Mouse (Mus musculus): ENCODE measurements around the gene Syngap1.
"Not testable (repeated sequence)": the region's sequence is repeated elsewhere in the genome, so short reads cannot be mapped to it uniquely, and the experiment has no call there.

Syngap1 gene

DNA sequence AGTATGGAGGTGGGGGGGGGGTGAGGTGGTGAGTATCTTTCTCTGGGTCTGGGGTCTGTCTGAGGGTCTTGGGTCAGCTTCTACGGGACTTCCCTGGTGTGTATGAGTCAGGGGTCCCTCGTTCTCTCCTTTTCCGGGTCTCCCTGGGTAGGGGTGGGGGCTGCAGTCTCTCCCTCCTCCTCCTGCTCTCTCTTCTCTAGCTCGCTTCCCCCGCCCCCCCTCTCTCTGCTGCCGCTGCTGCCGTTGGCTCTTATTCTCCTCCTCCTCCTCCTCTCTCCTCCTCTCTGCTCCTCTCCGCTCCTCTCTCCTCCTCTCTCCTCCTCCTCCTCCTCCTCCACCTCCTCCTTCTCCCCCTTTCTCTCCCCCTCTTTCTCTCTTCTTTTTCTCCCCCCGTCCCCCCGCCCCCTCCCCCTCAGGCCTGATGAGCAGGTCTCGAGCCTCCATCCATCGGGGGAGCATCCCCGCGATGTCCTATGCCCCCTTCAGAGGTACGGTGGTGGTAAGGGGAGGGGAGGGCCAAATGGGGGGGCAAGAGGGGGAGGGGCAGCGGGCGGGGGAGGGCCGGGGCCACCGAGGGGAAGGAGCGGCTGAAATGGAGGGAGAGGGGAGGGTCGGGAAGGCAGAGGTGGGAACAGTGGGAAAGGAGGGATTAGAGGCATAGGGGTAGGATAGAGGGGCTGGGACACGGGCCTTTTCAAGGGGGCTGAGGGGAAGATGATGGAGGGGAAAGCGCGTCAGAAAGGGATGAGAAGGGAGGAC lies at the start of gene Syngap1:
Gene Syngap1 (plus strand): TSS at position 223 of the 759 bp plus-strand sequence.
- peak; percentile 74 for DNase-seq (ENCODE audit: low spot score)

DNA sequence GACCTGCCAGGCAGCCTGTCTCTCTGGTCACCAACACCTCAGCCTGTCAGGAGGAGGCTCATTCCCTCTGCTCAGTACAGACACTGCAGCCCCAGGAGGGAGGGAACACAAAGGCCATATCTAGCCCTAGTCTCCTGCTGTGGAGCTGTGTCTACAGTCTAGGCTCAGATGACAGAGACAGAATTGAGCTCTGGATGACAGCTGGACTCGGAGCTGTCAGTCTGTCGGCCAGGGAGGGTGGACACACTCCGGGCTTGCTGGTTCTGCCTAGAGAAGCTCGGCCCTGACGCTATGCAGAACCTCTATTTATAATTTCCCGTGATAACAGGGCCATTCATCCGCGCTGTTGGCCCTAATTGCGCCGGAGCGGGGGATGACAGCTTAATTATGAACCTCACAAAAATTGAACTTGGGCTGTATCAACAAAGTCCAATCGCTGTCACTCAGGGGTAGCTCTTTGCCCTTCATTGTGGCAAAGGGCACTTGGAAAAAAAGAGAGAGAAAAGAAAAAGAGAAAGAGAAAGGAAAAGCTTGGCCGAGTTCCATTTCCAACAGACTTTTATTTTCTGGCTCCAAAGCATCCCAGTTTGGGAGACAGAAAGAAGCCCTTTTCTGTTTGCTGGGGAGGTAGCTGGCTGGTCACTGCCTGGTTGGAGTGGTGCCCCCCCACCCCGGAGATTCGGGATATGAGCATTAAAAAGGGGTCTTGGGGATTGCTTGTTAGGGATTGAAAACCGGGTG lies 48.2 kb upstream of the Syngap1 start:
- DNase-seq (ENCODE audit: low spot score), result no peak

DNA sequence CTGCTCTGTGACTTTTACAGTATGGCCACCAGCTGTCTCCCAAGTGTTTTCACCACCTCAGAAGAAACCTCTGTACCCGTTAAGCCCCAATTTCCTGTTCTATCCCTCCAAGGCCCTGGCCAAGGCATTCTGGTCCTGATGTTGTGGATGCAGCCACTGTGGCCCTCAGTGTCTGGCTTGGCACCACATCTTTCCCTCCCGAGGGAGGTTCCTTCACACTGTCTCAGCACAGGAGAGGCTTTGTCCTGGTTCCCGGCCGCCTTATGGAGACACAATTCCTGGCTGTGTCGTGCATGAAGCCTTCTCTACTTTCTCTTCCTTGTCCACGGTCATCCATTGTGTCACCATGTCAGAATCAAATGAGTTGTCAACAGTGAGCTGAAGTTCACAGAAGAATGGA lies 47.6 kb upstream of the Syngap1 start:
- DNase-seq (ENCODE audit: low spot score), result no peak

DNA sequence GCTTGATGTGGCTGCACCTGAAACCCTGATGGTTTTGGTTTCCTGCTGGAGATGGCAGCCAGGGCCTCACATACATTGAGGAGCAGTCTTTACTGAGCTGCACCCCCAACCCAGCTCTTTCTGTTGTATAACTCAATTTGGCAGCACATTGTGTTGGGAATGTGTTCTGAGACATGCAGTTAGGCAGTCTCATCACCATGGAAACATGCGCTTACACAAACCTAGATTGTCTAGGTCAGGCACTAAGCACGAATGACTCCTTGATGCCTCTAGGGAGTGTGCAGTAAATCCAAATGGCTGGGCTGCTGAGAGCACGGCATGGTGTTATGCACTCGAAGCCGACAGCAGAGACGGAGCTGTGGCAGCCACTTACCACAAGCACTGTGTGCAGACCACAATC lies 46.7 kb upstream of the Syngap1 start:
- DNase-seq (ENCODE audit: low spot score), result no peak

DNA sequence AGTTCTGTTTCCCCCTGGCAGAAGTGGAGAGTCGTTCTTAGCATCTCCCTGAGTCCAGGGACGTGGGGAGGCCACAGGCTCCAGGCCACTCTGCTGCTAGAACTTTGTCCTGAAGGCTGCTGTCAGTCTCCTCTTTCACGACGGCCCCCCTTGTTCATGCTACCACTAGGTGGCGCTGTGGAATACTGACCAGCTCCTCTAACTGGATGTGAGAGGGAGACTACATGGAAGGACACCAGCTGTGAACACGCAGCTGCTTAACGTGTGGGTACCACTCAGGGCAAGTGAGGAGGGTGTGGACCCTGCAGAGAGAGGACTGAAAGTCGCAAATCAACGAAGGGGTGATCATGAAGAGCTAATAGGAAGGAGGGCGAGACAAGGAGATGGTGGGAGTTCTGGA lies 45.5 kb upstream of the Syngap1 start:
- DNase-seq (ENCODE audit: low spot score), result peak; percentile 84

DNA sequence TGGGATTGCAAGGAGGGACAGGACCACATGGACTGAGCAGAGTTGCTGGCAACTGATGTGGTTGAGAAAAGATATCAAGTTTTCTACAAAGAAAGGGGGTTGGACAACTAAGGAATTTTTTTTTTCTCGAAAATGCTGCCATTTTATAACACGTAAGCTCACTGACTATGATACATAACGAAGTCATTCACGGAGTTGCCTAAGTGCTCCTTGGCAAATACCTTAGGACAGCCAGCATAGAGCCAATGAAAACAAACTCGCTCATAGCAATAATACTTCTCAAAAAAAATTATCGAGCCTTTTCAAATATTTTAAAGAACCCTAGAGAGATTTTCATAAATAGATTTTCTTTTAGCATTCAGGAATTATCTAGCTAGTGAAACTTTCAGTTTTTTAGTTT lies 40.1 kb upstream of the Syngap1 start:
- no peak for DNase-seq (ENCODE audit: low spot score)

DNA sequence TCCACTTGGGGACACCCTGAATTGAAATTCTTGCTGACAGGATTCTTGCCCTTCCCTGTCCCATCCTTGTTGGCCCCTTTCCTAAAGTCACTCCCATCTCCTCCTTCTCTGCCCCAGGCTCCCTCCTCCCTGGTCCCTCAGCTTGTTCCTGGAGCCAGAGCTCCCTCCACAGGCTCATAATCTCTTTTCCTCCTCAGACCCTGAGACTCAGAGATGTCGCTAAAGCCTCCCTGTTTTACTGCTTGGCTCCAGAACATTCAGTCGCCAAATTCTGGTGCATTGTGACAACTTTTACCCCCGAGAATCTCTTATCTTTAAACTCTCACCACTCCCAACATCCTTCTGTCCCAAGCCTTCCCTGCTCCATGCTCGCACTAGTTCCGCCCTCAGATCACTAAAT lies 36.7 kb upstream of the Syngap1 start:
- no peak for DNase-seq (ENCODE audit: low spot score)

DNA sequence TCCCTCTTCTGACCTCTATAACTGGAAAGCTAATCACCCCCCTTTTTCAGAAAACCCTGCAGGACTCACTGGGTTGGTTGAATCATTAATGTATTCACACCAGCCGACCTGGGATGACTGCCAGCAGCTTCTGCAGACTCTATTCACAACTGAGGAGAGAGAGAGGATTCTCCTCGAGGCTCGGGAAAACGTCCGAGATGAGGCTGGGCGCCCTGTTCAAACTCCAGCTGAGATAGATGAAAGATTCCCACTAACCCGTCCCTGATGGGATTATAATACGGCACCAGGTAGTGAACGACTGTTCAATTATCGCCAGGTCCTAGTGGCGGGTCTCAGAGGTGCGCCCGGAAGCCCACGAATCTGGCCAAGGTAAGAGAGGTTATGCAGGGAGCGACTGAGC lies 33.5 kb upstream of the Syngap1 start:
- DNase-seq (ENCODE audit: low spot score), result not testable (repeated sequence)

DNA sequence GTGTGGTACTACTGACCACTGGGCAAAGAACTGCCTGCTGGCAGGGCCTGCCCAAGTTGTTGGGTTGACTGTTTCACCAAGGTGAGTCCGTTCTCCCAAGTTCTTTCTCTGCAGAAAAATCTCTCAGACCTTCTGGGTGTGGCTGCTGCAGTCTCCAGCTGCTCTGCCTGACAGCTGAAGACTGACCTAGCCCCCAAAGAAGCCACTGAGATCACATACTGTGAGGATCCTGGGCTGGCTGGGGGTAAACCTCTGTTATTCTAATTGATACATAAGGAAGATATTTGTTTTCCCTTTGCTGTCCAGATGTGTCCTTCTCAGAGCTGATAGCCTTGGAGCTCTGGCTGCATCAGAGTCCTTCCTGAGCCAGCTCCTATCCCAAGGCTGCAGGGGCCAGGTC lies 25.8 kb upstream of the Syngap1 start:
- no peak for DNase-seq (ENCODE audit: low spot score)

DNA sequence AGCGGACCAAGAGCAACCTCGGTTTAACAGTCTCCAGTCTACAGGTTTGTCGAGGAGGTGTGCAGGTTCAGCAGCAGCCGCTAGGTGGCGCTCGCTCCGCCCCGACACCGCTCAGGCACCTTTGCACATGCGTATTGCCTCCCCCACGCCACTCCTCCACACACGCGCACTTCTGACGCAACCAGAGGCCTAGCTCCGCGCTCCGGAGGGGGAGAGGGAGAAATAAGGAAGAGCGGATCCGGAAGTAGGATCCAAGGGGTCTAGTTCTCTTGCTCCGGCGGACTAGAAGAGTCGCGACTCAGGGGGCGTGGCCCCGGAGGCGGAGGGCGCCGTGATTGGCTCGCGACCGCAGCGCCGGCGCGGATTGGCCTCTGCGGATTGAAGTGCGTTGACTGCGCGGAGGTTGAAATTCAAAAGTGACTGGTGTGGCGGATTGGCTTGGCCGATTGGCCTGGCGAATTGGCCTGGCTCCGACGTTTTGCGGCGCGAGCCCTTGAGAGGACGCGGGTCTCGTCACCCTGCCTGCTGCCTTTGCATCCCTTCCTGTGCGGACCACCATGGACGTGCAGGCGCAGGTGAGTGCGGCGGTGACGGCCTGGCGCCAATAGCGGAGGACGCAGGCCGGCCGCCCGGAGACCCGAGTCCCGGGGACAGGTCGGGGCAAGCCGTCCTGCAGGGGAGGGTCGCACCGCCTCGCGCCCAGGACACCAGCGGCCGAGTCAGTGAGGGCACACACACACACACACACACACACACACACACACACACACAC lies 24.2 kb upstream of the Syngap1 start, which contains the start of gene Kifc5b:
Gene Kifc5b (plus strand): TSS at position 381 of the 772 bp plus-strand sequence.
- DNase-seq (ENCODE audit: low spot score), result peak; percentile 100

DNA sequence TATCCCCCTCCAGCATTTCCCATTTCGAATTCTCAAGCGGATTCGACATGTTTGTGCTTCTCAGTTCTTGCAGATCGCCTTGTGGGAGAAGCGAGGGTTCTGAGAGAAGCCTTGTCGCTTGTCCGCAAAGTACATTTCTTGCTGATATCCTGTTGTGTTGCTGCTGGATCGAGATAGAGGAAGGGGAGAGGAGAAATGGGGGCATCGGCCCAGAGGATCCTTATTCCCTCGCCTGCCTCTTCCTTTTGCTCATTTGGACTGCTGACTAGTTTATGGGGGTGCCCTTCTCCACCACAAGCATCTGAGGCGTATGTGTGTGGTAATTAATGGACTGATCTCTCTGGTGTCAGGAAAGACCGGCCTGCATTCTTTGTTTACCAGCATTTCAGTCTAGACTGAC lies 23.5 kb upstream of the Syngap1 start:
- DNase-seq (ENCODE audit: low spot score), result not testable (repeated sequence)

DNA sequence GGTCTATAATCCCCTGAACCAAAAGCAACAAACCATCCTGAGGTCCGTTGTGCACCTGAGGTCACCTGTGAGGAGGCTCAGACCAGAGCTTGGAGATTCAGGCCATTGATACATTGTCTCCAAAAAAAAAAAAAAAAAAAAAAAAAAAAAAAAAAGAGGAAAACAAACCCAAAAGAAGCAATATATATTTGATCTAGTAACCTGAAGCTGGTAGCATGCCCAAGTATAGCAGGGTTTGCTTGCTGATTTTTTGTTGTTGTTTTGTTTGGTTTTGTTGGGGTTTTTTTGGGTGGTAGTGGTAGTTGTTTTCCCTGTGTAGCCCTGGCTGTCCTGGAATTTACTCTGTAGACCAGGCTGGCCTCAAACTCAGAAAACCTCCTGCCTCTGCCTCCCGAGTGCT lies 22.7 kb upstream of the Syngap1 start:
- DNase-seq (ENCODE audit: low spot score), result no peak

DNA sequence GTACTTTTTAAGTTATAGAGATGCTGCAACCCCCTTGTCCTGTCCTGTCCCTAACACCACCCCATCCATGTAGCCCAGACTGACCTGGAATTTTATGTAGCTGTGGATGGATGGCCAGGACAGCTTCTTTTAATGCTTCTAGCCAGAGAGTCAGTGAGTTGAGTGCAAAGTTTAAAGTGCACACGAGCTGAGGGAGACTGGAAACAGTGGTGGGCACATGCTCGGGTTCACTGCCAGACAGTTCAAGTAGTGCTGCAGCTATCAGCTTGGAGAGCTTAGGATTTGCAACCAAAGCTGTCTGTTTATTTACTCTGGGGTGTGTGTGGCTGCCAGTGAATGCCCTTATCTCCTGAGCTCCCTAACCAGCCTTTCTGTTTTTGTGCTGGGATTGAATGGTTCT lies 21.5 kb upstream of the Syngap1 start:
- not testable (repeated sequence) for DNase-seq (ENCODE audit: low spot score)

DNA sequence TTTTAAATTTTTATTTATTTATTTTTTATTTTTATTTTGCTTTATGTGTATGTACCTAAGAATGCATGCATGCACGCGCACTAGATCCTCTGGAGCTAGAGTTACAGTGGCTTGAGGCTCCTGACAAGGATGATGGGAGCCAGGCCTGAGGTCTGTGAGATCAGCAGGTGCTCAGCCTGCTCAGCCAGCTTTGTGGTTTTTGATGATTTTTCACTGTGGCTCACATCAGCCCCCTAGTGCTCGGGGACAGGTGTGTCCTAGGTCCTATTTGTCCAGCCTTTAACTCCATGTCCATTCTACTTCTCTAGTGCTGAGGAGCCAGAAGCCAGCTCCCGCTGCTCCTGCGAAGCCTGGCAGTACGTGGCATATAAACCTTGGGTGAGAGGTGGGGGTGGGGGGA lies 18.7 kb upstream of the Syngap1 start:
- not testable (repeated sequence) for DNase-seq (ENCODE audit: low spot score)

DNA sequence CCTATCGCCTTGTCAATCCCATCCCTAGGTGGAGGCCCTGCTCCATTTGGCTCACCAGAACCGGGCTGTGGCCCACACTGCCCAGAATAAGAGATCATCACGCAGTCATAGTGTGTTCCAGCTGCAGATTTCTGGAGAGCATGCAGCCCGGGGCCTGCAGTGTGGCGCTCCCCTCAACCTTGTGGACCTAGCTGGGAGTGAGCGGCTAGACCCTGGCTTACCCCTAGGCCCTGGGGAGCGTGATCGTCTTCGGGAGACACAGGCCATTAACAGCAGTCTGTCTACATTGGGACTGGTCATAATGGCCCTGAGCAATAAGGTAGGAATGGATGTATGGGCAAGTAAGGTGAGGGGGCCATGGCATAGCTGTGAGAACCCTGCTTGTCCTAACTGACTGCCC lies 15.6 kb upstream of the Syngap1 start:
- DNase-seq (ENCODE audit: low spot score), result not testable (repeated sequence)

DNA sequence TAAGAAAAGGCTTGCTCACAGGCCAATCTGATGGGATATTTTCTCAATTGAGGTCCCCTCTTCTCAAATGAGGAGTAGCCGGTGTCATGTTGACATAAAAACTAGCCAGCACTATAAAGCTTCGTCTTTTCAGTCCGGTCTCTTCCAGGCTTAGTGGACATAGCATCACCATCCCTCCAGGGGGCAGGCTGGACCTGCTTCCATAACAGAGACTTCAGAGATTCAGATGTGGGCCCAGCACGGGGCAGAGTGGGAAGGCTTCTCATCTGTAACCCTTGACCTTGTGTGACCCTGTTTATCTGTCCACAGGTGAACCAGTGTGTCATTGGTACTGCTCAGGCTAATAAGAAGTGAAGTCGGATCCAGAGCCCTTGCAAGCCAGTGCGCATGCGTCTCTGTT lies 9.3 kb upstream of the Syngap1 start:
- peak; percentile 73 for DNase-seq (ENCODE audit: low spot score)

DNA sequence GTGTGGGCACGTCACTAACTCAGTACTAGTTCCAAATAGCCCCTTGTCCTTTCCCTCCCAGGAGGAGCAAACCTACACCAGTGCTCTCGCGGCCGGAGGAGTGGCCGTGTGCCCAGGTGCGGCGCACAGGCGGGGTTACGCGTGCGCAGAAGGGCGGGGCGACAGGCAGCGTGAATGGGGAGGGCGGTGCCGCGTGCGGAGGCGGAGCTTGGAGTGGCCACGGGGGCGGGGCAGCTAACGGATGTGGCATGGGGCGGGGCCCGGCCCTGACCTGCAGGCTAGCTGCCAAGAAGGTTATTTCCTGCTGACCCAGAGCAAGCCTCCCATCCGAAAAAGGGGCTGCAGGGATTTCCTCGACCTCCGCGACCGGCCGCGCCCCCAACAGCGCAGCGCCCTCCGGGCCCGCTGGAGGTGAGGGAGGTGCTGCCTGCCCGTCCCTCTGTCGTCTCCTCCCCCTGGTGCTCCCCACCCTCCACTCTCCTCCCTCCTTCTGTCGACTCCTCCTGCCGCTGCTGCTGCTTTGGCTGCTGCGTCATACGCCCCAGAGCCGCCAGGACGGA lies 8.1 kb upstream of the Syngap1 start, which contains the start of gene Phf1:
Gene Phf1 (plus strand): TSS at position 214 of the 560 bp plus-strand sequence.
- DNase-seq (ENCODE audit: low spot score), result peak; percentile 99

DNA sequence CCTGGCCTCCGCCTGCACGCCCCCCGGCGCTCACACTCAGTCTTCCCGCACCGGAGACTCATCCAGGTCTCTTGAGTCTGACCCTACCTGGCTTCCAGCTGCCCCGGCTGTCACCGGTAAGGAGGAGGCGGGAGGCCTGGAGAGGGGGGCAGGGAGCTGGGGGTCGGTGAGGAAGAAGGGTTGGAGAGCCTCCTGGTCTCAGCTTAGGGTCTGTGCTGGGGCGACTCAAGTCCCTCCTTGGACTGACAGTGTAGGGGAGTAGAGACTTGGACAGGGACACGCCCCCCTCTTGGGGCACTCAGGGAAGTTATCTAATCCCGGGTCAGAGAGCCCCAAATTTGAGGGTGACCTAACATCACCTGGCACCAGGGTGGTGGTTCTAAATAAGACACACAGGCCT lies 7.6 kb upstream of the Syngap1 start:
- DNase-seq (ENCODE audit: low spot score), result no peak

DNA sequence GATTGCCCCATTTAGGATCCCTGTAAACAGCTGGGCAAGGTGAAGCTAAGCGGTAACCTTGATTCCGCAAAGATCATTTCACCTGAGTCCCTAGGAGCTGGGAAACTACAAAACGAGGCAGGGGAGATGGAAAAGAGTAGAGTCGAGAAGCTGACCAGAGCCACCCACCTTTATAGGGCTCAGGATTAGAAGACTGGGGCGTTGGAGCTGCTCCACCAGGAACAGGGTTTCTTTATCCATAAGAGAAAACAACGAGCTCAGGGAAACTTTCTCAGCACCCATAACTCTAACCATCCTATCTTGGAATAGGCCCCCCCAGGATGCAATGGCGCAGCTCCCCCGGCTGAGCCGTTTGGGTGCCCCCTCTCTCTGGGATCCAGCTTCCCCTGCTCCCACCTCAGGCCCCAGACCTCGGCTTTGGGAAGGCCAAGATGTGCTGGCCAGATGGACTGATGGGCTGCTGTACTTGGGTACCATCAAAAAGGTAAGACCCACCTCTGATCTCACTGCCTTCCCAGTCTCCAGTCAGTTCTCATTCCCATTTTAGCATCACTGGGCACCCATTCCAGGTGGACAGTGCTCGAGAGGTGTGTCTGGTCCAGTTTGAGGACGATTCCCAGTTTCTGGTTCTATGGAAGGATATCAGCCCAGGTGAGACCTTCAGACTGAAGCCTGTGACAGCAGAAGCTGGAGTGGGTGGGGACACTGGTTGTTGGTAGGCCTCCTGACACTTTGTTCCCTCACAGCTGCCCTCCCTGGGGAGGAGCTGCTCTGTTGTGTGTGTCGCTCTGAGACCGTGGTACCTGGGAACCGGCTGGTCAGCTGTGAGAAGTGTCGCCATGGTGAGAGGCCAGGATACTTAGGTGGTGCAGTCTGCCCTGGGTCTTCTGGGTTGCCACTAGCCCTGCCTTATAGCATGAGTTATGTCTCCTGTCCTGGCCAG lies 6.9 kb upstream of the Syngap1 start:
- DNase-seq (ENCODE audit: low spot score), result no peak

DNA sequence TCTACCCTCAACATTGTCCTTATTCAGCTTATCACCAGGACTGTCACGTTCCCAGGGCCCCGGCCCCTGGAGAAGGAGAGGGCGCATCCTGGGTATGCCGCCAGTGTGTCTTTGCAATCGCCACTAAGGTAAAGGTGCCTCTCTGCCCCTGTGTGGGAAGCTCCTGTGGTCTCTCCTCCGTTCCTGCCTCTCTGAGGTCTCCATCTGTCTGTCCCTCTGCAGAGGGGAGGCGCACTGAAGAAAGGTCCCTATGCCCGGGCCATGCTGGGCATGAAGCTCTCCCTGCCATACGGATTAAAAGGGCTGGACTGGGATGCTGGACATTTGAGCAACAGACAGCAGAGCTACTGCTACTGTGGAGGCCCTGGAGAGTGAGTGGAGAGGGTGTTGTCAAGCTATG lies 6.0 kb upstream of the Syngap1 start:
- DNase-seq (ENCODE audit: low spot score), result no peak

DNA sequence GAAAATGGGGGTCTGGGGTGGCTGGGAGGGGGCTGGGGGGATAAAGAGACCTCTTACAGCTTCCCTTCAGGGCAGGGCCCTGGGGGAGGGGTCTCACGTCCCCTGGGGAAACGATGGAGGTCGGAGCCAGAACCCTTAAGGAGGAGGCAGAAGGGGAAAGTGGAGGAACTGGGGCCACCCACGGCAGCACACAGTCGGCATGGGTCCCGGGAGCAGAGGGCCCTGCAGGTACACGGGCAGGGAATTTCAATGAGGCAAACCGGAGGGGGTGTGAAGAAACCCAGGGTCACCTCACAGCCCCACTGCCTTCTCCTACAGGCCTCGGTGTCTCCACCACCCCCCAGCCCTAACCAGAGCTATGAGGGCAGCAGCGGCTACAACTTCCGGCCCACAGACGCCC lies 4.6 kb upstream of the Syngap1 start:
- peak; percentile 48 for DNase-seq (ENCODE audit: low spot score)

Measured in testis, postnatal 10 days (tissue).